Mouse (Mus musculus): Measurements from ENCODE around the gene Mettl26.

The Mettl26 gene

GRCm38 (mm10) chr17:25837533-25837932 is 37.3 kb upstream of the Mettl26 start:
- no peak for DNase-seq

GRCm38 (mm10) chr17:25838904-25839303 is 36.0 kb upstream of the Mettl26 start:
- no peak for DNase-seq

- DNase-seq = no peak
These were observed 35.2 kb upstream of the Mettl26 start for GRCm38 (mm10) chr17:25839455-25840235.

GRCm38 (mm10) chr17:25840519-25840918 is 34.4 kb upstream of the Mettl26 start:
- no peak for DNase-seq

GRCm38 (mm10) chr17:25841117-25841880 is 33.6 kb upstream of the Mettl26 start, which contains the start of gene Gm20683:
Gene Gm20683, minus strand, starts transcription at chr17:25841763.
- DNase-seq = no peak

GRCm38 (mm10) chr17:25842509-25842908 is 32.4 kb upstream of the Mettl26 start:
- DNase-seq = no peak

- DNase-seq = no peak
These were observed 31.8 kb upstream of the Mettl26 start for GRCm38 (mm10) chr17:25843122-25843521.

GRCm38 (mm10) chr17:25843636-25844395 is 31.1 kb upstream of the Mettl26 start:
- DNase-seq = no peak

GRCm38 (mm10) chr17:25844396-25844901 is 30.4 kb upstream of the Mettl26 start, which contains the start of gene Rhot2:
Gene Rhot2, minus strand, starts transcription at chr17:25844851.
- DNase-seq = peak; percentile 97 to 98

GRCm38 (mm10) chr17:25860229-25860628 is 14.6 kb upstream of the Mettl26 start:
- DNase-seq = no peak

- DNase-seq = peak; percentile 82 to 89
These were observed 13.8 kb upstream of the Mettl26 start, which contains the start of gene Wdr90 for GRCm38 (mm10) chr17:25860832-25861703. Gene Wdr90, minus strand, starts transcription at chr17:25861501.

GRCm38 (mm10) chr17:25861704-25862612 is 12.9 kb upstream of the Mettl26 start:
- no peak for DNase-seq

- no peak for DNase-seq
These were observed 11.2 kb upstream of the Mettl26 start for GRCm38 (mm10) chr17:25863681-25864080.

- no peak for DNase-seq
These were observed 10.6 kb upstream of the Mettl26 start for GRCm38 (mm10) chr17:25864311-25864710.

- DNase-seq = no peak
These were observed 9.6 kb upstream of the Mettl26 start for GRCm38 (mm10) chr17:25865288-25865687.

- no peak for DNase-seq
These were observed 8.7 kb upstream of the Mettl26 start for GRCm38 (mm10) chr17:25866172-25866571.

- peak in 1 of 2 experiments; percentile 29 for DNase-seq
These were observed 7.4 kb upstream of the Mettl26 start for GRCm38 (mm10) chr17:25867509-25867835.

- no peak for DNase-seq
These were observed 6.9 kb upstream of the Mettl26 start for GRCm38 (mm10) chr17:25867836-25868600.

- DNase-seq = peak; percentile 76 to 78
These were observed 6.2 kb upstream of the Mettl26 start, which contains the start of gene Mcrip2 for GRCm38 (mm10) chr17:25868601-25869191. Gene Mcrip2, minus strand, starts transcription at chr17:25868764.
